Mouse (Mus musculus) ES-Bruce4 (cell line): ENCODE measurements at regions not wholly inside any gene's neighbourhood (a gene's known extent, or its start where the extent isn't known, plus 50 kb on each side); places are given as distances from the start of the nearest gene placed in this dataset.

Experiments used
- H3K27ac ChIP-seq: 2 replicates; pipeline ENCODE4 v1.5.1; 2012; ENCODE audit warnings: low read length, inconsistent platforms; ENCODE audit not compliant: insufficient read depth
- H3K27me3 ChIP-seq: 2 replicates; pipeline ENCODE4 v1.6.1; 2012; ENCODE audit warnings: mild to moderate bottlenecking, low read length, inconsistent platforms; ENCODE audit not compliant: control insufficient read depth, poor library complexity, insufficient read depth, severe bottlenecking
- H3K36me3 ChIP-seq: 2 replicates; pipeline ENCODE4 v1.6.1; 2012; ENCODE audit warnings: inconsistent platforms, mild to moderate bottlenecking, low read length, moderate library complexity; ENCODE audit not compliant: control insufficient read depth, poor library complexity, insufficient read depth, severe bottlenecking
- H3K4me1 ChIP-seq: one replicate; pipeline ENCODE4 v1.8.1; 2011; ENCODE audit warnings: low read length; ENCODE audit not compliant: control insufficient read depth, insufficient read depth
- H3K4me3 ChIP-seq: 2 replicates; pipeline ENCODE4 v1.5.1; 2011; ENCODE audit warnings: low read depth, mild to moderate bottlenecking, low read length
- H3K9ac ChIP-seq: 2 replicates; pipeline ENCODE4 v1.6.1; 2012; ENCODE audit warnings: low read depth, mild to moderate bottlenecking, inconsistent platforms; ENCODE audit not compliant: poor library complexity, severe bottlenecking
- H3K9me3 ChIP-seq: replicated peaks from 2 replicates; pipeline ENCODE4 v1.6.1; 2012; ENCODE audit warnings: mild to moderate bottlenecking, low read length, inconsistent platforms; ENCODE audit not compliant: control insufficient read depth, poor library complexity, insufficient read depth, severe bottlenecking
- CTCF ChIP-seq: IDR thresholded peaks from one replicate; pipeline ENCODE4 v1.8.1; 2011; ENCODE audit warnings: low read depth, low read length
- EP300 ChIP-seq: IDR thresholded peaks from 2 replicates; pipeline ENCODE4 v1.6.1; 2011; ENCODE audit warnings: low read depth, low read length; ENCODE audit not compliant: insufficient read depth
- POLR2A ChIP-seq: IDR thresholded peaks from one replicate; pipeline ENCODE4 v1.8.1; 2011; ENCODE audit warnings: low read length; ENCODE audit not compliant: insufficient read depth

DNA sequence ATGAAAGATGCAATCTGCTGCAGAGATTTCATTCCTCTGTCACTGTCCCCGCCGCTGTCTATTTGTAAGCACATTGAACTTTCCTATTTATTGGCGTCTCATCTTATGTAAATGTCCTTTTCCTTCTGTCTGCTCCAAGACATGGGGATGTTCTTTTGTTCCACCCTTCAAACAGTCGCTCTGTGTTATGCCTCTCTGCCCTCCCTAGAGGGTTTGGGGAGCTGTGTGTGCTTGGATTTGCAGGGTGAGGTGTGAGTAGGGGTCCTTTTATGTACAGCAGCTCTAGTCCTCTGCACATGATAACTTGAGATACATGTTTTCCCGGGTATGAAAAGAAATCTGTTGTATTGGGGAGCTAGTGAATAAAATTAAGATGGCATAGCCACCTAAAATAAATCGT lies 75.2 kb upstream of the Zbtb18 start:
- H3K27me3 ChIP-seq = no peaks in the 10 kb centered on the region
- no peaks in the 10 kb centered on the region for H3K36me3 ChIP-seq
- H3K4me3 ChIP-seq = no peak overlapping the region
- no peaks in the 10 kb centered on the region for H3K4me1 ChIP-seq
- H3K27ac ChIP-seq = no peak overlapping the region
- TF ChIP-seq EP300 (no peak), POLR2A (no peak), CTCF (no peak)
- no peaks in the 10 kb centered on the region for H3K9me3 ChIP-seq
- H3K9ac ChIP-seq = no peak overlapping the region

DNA sequence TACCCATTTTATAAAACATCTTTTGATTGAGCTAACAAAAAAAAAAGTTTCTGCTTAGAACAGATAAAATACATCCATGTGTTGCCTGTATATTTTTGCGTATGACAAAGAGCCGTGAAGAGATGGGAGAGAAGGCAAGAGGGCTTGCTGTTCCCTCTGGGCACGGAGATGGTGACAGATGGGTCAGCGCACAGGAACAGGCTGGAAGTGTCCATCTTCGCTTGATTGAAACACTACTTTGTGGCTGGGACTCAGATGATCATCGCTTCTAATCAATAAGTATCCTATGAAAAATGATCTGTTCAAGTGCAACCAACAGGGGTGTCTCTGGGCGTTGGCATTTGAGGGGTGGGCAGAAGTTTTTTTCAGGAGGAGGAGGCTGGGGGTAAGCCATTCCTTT lies 75.7 kb upstream of the Zbtb18 start:
- Histone ChIP-seq H3K36me3 (no peaks in the 10 kb centered on the region), H3K4me1 (no peaks in the 10 kb centered on the region), H3K27ac (no peak overlapping the region), H3K9ac (no peak overlapping the region), H3K4me3 (no peak overlapping the region), H3K27me3 (no peaks in the 10 kb centered on the region), H3K9me3 (no peaks in the 10 kb centered on the region)
- TF ChIP-seq CTCF (no peak), EP300 (no peak), POLR2A (no peak)

DNA sequence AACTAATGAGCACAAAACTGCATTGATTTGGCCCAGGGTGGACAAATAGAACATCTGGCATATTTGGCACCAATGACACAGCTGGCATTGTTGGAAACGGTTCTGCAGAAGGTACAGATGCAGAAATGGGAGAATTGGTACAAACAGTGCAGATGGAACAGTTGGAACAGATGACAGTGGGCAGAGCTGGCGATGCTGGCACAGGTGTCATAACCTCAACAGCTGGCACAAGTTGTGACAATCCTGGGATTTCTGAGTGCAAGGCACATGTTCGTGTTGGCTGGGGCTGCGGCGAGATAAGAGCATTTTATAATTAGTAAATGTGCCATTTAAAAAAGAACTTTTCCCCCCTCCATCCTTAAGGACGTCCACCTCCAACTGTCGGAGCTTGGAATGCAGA lies 77.8 kb upstream of the Zbtb18 start:
- Histone ChIP-seq H3K4me3 (no peak overlapping the region), H3K4me1 (no peaks in the 10 kb centered on the region), H3K27me3 (no peaks in the 10 kb centered on the region), H3K9ac (no peak overlapping the region), H3K36me3 (no peaks in the 10 kb centered on the region), H3K9me3 (no peaks in the 10 kb centered on the region), H3K27ac (no peak overlapping the region)
- no peak for TF ChIP-seq CTCF
- no peak for TF ChIP-seq EP300
- TF ChIP-seq POLR2A = no peak

DNA sequence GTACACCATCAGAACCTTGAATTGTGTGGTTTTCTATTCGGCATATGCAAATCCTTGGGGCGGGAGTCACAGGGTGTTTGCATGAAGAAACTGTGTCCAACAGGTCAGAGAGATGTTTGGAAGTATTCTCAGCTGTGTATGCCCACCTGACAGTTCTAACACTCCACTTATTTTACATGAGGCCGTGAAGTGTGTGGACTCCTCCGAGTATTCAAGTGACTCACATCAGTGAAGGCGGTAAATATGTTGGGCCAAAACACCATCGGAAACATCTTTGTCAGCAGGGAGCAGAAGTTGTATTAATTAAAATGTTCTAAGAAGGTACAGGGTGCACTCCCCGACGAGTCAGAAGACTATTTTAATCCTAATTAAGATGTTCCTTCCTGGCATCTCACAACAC lies 79.8 kb upstream of the Zbtb18 start:
- Histone ChIP-seq H3K36me3 (no peaks in the 10 kb centered on the region), H3K9me3 (no peaks in the 10 kb centered on the region), H3K4me1 (no peaks in the 10 kb centered on the region), H3K9ac (no peak overlapping the region), H3K27ac (no peak overlapping the region), H3K4me3 (no peak overlapping the region), H3K27me3 (no peaks in the 10 kb centered on the region)
- TF ChIP-seq EP300 = no peak
- TF ChIP-seq CTCF = no peak
- TF ChIP-seq POLR2A = no peak

DNA sequence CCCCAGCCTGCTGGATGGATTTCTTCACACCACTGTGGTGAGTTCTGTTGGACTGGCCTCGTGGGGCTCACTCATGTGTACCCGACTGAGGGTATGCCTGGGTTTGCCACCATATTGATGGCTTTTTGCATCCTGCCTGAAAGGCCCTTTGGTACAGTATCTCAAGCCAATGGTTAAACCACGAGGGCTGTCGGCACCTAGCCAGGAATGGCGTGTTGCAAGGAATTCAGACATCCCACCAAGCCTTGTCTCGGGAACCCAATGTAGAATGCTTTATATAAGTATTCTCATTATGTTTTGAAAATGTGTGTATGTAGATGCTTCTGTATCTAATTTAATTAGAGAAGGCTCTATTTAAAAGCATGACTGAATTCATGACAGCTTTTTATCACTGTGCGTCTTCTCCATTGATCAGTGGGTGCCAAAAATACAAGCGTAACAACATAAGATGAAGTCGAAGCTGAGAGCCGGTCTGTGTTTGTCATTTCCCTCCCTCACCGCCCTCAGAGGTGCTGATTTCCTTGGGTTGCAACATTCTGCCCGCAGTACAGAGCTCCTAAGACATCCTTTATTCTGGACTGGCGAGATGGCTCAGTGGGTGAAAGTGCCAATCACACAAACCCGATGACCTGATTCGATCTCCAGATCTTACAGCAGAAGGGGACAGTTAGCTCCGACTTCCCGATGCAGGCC lies 90.5 kb upstream of the Akt3 start:
- Histone ChIP-seq H3K36me3 (no peaks in the 10 kb centered on the region), H3K27me3 (peaks cover 2% of the 10 kb centered on the region; the same call in 1 of the 2 replicates), H3K27ac (no peak overlapping the region), H3K4me1 (no peaks in the 10 kb centered on the region), H3K4me3 (no peak overlapping the region), H3K9me3 (0 out of 2 replicates have a peak, but pooled peaks cover 5% of the 10 kb centered on the region), H3K9ac (no peak overlapping the region)
- TF ChIP-seq EP300 (no peak), POLR2A (no peak), CTCF (no peak)

DNA sequence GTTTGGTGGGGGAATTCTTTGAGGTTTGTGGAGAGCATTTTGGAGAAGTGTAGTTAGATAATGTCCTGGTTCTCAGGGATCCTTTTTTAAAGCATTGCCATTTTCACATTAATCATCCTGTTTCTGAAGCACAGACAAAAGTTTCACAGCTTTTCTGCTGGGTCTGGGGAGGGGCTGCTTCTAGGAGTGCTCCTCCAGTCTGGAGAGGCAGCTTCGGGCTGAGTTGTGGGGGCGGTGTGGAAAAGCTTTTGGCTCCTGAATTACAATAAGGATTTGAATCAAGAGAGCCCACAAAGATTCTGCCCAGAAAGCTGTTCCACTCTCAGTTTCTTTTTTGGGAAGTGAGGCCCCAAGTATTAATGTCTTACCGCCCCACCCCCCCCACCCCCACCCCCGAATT lies 89.2 kb upstream of the Akt3 start:
- Histone ChIP-seq H3K4me1 (no peaks in the 10 kb centered on the region), H3K36me3 (no peaks in the 10 kb centered on the region), H3K4me3 (no peak overlapping the region), H3K9me3 (no peaks in the 10 kb centered on the region), H3K9ac (no peak overlapping the region), H3K27ac (no peak overlapping the region), H3K27me3 (peaks cover 2% of the 10 kb centered on the region; the same call in 1 of the 2 replicates)
- TF ChIP-seq EP300 (no peak), POLR2A (no peak), CTCF (no peak)
